Mouse (Mus musculus): ENCODE results near the gene Sp6. TPM values are rescaled to one million over a fixed set of nuclear protein-coding genes. Genes with fewer than 3 reads are reported as not detected.

Sp6 gene
- polyA plus RNA-seq (2016; fragmentation: Nextera tagmentation; extraction: Ambion mirVana): 0.15 and 0.19 TPM in 2 replicates

- no peaks in the 10 kb centered on the region for H3K9me3 ChIP-seq (replicated peaks)
- peaks cover 98% of the 10 kb centered on the region for H3K27me3 ChIP-seq (replicated peaks)
- no peak within 1 kb of the TSS for H3K4me2 ChIP-seq
- no peak within 1 kb of the TSS for H3K4me3 ChIP-seq
- ATAC-seq: no peak
- H3K9ac ChIP-seq: no peak within 1 kb of the TSS
- no peak within 1 kb of the TSS for H3K27ac ChIP-seq
- no peaks in the 10 kb centered on the region for H3K36me3 ChIP-seq
- 0 out of 2 replicates have a peak, but pooled peaks cover 4% of the 10 kb centered on the region for H3K4me1 ChIP-seq
- 35% methylated on average over 8 of the region's 8 CpGs for WGBS (ENCODE audit: insufficient replicate concordance)
These were observed at the start of gene Sp6 for GRCm38 (mm10) chr11:97013121-97013670. Gene Sp6, plus strand, starts transcription at chr11:97013394.

DNA sequence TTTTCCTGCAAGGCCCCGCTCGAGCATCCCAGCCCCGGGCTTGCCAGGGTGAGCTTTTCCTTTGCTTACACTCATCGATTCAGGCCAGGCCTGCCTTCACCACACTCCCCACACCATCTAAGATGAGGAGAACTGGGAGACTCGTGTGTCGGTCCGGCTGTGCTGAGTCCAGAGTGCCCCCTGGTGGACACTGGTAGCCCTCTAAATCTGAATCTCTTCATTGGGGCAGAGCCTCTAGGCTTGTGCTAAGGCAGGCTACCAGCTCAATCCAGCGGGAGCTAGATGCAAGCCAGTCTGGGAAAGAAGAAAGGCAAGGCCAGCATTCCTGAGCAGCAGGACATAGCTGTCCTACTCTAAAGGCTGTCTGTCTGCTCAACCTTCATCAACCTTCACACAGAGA lies 49.6 kb upstream of the Sp6 start:
- WGBS (ENCODE audit: insufficient replicate concordance): 30% methylated on average over 8 of the region's 8 CpGs
- peak; percentile 63 for ATAC-seq
- peak overlapping the region; percentile 78 for H3K27ac ChIP-seq
- H3K4me1 ChIP-seq: peaks cover 87% of the 10 kb centered on the region
- H3K4me3 ChIP-seq: no peak overlapping the region
- peaks cover 81% of the 10 kb centered on the region for H3K36me3 ChIP-seq
- no peak overlapping the region for H3K9ac ChIP-seq
- H3K9me3 ChIP-seq (replicated peaks): no peaks in the 10 kb centered on the region
- H3K27me3 ChIP-seq (replicated peaks): no peaks in the 10 kb centered on the region
- H3K4me2 ChIP-seq: no peak overlapping the region

- Histone ChIP-seq H3K4me1 (peaks cover 89% of the 10 kb centered on the region), H3K9ac (no peak overlapping the region), H3K4me2 (0 out of 2 replicates have a peak overlapping the region, but pooled peaks have one; percentile 66), H3K4me3 (no peak overlapping the region), H3K36me3 (peaks cover 55% of the 10 kb centered on the region), H3K9me3 (replicated peaks) (no peaks in the 10 kb centered on the region), H3K27me3 (replicated peaks) (no peaks in the 10 kb centered on the region), H3K27ac (peak overlapping the region; percentile 87)
- ATAC-seq: no peak
- WGBS (ENCODE audit: insufficient replicate concordance): 65% methylated on average over 3 of the region's 3 CpGs
These were observed 47.0 kb upstream of the Sp6 start for GRCm38 (mm10) chr11:96966172-96966571.

GRCm38 (mm10) chr11:96966914-96967543 lies 46.2 kb upstream of the Sp6 start:
- H3K4me3 ChIP-seq: peak overlapping the region; percentile 41
- H3K4me1 ChIP-seq: peaks cover 89% of the 10 kb centered on the region

GRCm38 (mm10) chr11:96967544-96968269 lies 45.5 kb upstream of the Sp6 start:
- peak overlapping the region; percentile 87 for H3K27ac ChIP-seq
- H3K4me1 ChIP-seq: peaks cover 89% of the 10 kb centered on the region
- H3K27me3 ChIP-seq (replicated peaks): no peaks in the 10 kb centered on the region
- peak overlapping the region; percentile 41 for H3K4me3 ChIP-seq
- H3K9ac ChIP-seq: peak overlapping the region; percentile 66
- no peaks in the 10 kb centered on the region for H3K9me3 ChIP-seq (replicated peaks)
- ATAC-seq: no peak
- peak overlapping the region; percentile 66 for H3K4me2 ChIP-seq
- peaks cover 40% of the 10 kb centered on the region for H3K36me3 ChIP-seq
- 29% methylated on average over 11 of the region's 11 CpGs for WGBS (ENCODE audit: insufficient replicate concordance)

More at GRCm38 (mm10) chr11:96966914-96967543, 46.2 kb upstream of the Sp6 start:
- 28% methylated on average over 13 of the region's 13 CpGs for WGBS (ENCODE audit: insufficient replicate concordance)
- no peak for ATAC-seq
- H3K9ac ChIP-seq: peak overlapping the region; percentile 66
- peak overlapping the region; percentile 87 for H3K27ac ChIP-seq
- no peaks in the 10 kb centered on the region for H3K9me3 ChIP-seq (replicated peaks)
- peak overlapping the region; percentile 66 for H3K4me2 ChIP-seq
- peaks cover 47% of the 10 kb centered on the region for H3K36me3 ChIP-seq
- H3K27me3 ChIP-seq (replicated peaks): no peaks in the 10 kb centered on the region

DNA sequence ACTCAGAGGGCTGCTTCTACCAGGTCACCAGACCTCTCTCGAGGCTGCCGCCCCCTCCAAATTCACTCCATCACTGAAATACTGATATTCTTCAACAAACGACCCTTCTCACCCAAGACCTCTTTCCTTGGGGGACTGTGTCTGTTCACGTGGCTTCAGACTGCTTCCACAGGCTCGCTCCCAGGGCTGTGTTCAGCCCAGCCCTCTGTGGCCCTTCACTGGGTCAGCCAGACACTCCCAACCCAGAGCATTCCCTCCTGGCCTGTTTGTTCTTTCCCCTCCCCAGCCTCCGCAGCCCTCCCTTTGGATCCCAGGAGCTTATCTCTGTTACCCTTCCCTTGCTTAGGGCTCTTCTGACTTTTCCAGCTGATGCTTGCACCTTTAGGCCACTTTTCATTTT lies 44.7 kb upstream of the Sp6 start:
- peaks cover 89% of the 10 kb centered on the region for H3K4me1 ChIP-seq
- peak overlapping the region; percentile 87 for H3K27ac ChIP-seq
- peak overlapping the region; percentile 66 for H3K4me2 ChIP-seq
- H3K9me3 ChIP-seq (replicated peaks): no peaks in the 10 kb centered on the region
- no peaks in the 10 kb centered on the region for H3K27me3 ChIP-seq (replicated peaks)
- H3K4me3 ChIP-seq: peak overlapping the region; percentile 4; the same call in 1 of the 2 replicates
- H3K36me3 ChIP-seq: peaks cover 35% of the 10 kb centered on the region
- peak overlapping the region; percentile 66 for H3K9ac ChIP-seq
- no peak for ATAC-seq
- 46% methylated on average over 6 of the region's 6 CpGs for WGBS (ENCODE audit: insufficient replicate concordance)

DNA sequence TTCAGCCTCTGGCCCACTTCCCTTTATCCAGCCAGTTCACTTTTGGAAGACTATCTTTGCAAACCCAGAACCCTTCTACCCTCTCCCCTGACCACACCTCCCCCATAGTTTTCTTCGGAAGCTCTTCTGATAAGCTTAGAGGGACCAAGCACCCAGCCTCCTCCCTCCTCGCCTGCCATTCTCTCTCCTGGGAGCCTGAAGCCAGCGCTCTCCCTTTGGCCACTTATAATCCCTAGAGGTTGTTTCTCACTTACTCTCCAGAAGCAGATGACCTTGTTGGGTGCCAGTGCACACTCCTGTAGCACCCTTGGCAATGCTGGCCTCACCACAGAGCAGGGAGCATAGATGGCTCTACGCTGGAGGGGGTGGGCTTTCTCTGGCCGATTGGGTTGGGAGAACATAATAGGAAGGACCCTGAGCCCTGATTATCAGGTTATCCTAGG lies 43.9 kb upstream of the Sp6 start:
- H3K27ac ChIP-seq: peak overlapping the region; percentile 87
- H3K9ac ChIP-seq: peak overlapping the region; percentile 66
- H3K36me3 ChIP-seq: peaks cover 35% of the 10 kb centered on the region
- peak overlapping the region; percentile 66 for H3K4me2 ChIP-seq
- no peaks in the 10 kb centered on the region for H3K27me3 ChIP-seq (replicated peaks)
- WGBS (ENCODE audit: insufficient replicate concordance): 29% methylated on average over 5 of the region's 5 CpGs
- peaks cover 89% of the 10 kb centered on the region for H3K4me1 ChIP-seq
- H3K9me3 ChIP-seq (replicated peaks): no peaks in the 10 kb centered on the region
- H3K4me3 ChIP-seq: peak overlapping the region; percentile 22
- ATAC-seq: peak; percentile 77

GRCm38 (mm10) chr11:96969746-96970145 lies 43.4 kb upstream of the Sp6 start:
- H3K9ac ChIP-seq: peak overlapping the region; percentile 66
- H3K4me2 ChIP-seq: peak overlapping the region; percentile 66
- peaks cover 93% of the 10 kb centered on the region for H3K4me1 ChIP-seq
- 78% methylated on average over 1 of the region's 1 CpGs for WGBS (ENCODE audit: insufficient replicate concordance)
- ATAC-seq: no peak
- H3K27me3 ChIP-seq (replicated peaks): no peaks in the 10 kb centered on the region
- H3K27ac ChIP-seq: peak overlapping the region; percentile 87
- H3K9me3 ChIP-seq (replicated peaks): no peaks in the 10 kb centered on the region
- no peak overlapping the region; the same call in 1 of the 2 replicates for H3K4me3 ChIP-seq
- peaks cover 31% of the 10 kb centered on the region for H3K36me3 ChIP-seq

DNA sequence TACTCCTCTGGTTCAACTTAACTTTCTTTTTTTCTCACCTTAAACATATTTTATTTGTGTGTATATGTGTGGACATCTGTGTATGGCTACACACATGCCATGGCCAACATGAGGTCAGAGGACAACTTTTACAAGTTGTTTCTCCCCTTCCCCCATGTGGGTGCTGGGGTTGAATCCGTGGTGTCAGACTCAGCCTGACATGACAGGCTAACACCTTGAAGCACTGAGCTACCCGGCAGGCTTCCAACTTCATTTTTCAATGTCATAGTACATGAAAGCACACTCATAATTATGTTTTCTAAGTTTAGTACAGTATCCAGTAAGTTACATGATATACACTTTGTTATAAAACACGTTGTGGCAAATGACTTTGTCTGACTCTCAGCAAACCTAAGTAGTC lies 42.9 kb upstream of the Sp6 start:
- H3K9ac ChIP-seq: peak overlapping the region; percentile 66; the same call in 1 of the 2 replicates
- peaks cover 28% of the 10 kb centered on the region for H3K36me3 ChIP-seq
- peak overlapping the region; percentile 87 for H3K27ac ChIP-seq
- peak overlapping the region; percentile 66; the same call in 1 of the 2 replicates for H3K4me2 ChIP-seq
- no peak for ATAC-seq
- no peaks in the 10 kb centered on the region for H3K9me3 ChIP-seq (replicated peaks)
- no peaks in the 10 kb centered on the region for H3K27me3 ChIP-seq (replicated peaks)
- no peak overlapping the region for H3K4me3 ChIP-seq
- H3K4me1 ChIP-seq: peaks cover 95% of the 10 kb centered on the region
- 49% methylated on average over 3 of the region's 3 CpGs for WGBS (ENCODE audit: insufficient replicate concordance)

- Histone ChIP-seq H3K4me1 (peaks cover 89% of the 10 kb centered on the region), H3K4me2 (no peak overlapping the region), H3K36me3 (peaks cover 20% of the 10 kb centered on the region; the same call in 1 of the 2 replicates), H3K9ac (no peak overlapping the region), H3K27ac (no peak overlapping the region), H3K27me3 (replicated peaks) (no peaks in the 10 kb centered on the region), H3K9me3 (replicated peaks) (no peaks in the 10 kb centered on the region), H3K4me3 (no peak overlapping the region)
- ATAC-seq: no peak
- 81% methylated on average over 5 of the region's 5 CpGs for WGBS (ENCODE audit: insufficient replicate concordance)
These were observed 40.3 kb upstream of the Sp6 start for GRCm38 (mm10) chr11:96972906-96973305.

DNA sequence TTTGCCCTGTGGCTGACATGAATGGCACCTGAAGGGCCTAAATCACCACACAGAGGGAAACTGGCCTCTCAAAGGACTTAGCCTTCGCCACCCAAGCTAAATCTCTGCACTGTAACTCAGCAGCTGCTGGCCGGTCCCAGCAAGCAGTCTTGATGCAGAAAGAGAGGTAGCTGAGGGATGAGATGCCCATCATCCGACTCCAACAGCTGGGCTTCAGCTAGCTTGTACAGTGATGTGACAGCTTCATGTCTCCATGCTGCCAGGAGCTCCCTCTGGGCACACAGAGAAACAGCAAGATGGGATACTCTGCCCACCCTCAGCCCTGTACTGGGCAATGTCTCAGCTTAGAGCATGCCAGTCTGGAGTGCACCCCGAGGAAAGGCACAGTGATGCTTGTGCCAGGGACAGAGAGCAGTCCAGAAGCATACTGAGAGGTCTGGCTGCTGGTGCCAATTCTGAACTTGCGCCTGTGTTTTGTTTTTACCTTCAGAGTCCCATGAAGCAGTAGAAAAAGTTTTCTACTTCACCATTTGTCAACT lies 39.7 kb upstream of the Sp6 start:
- ATAC-seq: no peak
- Histone ChIP-seq H3K4me3 (no peak overlapping the region), H3K4me2 (no peak overlapping the region), H3K9ac (no peak overlapping the region), H3K36me3 (peaks cover 20% of the 10 kb centered on the region; the same call in 1 of the 2 replicates), H3K27me3 (replicated peaks) (no peaks in the 10 kb centered on the region), H3K4me1 (peaks cover 88% of the 10 kb centered on the region), H3K27ac (peak overlapping the region; percentile 95; the same call in 1 of the 2 replicates), H3K9me3 (replicated peaks) (no peaks in the 10 kb centered on the region)
- WGBS (ENCODE audit: insufficient replicate concordance): 86% methylated on average over 5 of the region's 5 CpGs

Data from liver, embryonic 12.5 days (tissue).